Mouse (Mus musculus) E14TG2a.4 (cell line): Measurements from ENCODE around the gene Sat1.

Source experiments
- H3K27me3 ChIP-seq: 2 replicates; pipeline ENCODE4 v1.6.1; 2014; ENCODE audit warnings: low read length, control low read depth; ENCODE audit not compliant: insufficient read depth
- H3K36me3 ChIP-seq: 2 replicates; pipeline ENCODE4 v1.6.1; 2014; ENCODE audit warnings: low read length, control low read depth; ENCODE audit not compliant: insufficient read depth
- H3K4me1 ChIP-seq: replicated peaks from 2 replicates; pipeline ENCODE4 v1.6.1; 2014; ENCODE audit warnings: low read depth, low read length, control low read depth
- H3K4me3 ChIP-seq: replicated peaks from 2 replicates; pipeline ENCODE4 v1.5.1; 2014; ENCODE audit warnings: mild to moderate bottlenecking, low read length
- H3K9me3 ChIP-seq: 2 replicates; pipeline ENCODE4 v1.6.1; 2014; ENCODE audit warnings: low read length, control low read depth
- CTCF ChIP-seq: conservative IDR thresholded peaks from 2 replicates; pipeline ENCODE4 v1.5.1; 2014; ENCODE audit warnings: low read length
- NANOG ChIP-seq: IDR thresholded peaks from 2 replicates; pipeline ENCODE4 v1.6.1; 2014; ENCODE audit warnings: borderline replicate concordance, low read length, mixed read lengths
- POU5F1 ChIP-seq: IDR thresholded peaks from 2 replicates; pipeline ENCODE4 v1.6.1; 2014; ENCODE audit warnings: low read length, borderline replicate concordance

Sat1 gene

GRCm38 (mm10) chrX:155202406-155203305, 13.6 kb downstream of the Sat1 start:
- Histone ChIP-seq H3K36me3 (no peaks in the 10 kb centered on the region), H3K4me3 (no peak overlapping the region), H3K4me1 (no peaks in the 10 kb centered on the region), H3K27me3 (no peaks in the 10 kb centered on the region), H3K9me3 (no peaks in the 10 kb centered on the region)
- TF ChIP-seq NANOG (no peak), POU5F1 (no peak), CTCF (no peak)

- Histone ChIP-seq H3K27me3 (no peaks in the 10 kb centered on the region), H3K4me3 (no peak overlapping the region), H3K36me3 (no peaks in the 10 kb centered on the region), H3K9me3 (no peaks in the 10 kb centered on the region), H3K4me1 (no peaks in the 10 kb centered on the region)
- no peak for TF ChIP-seq CTCF
These were observed 14.4 kb downstream of the Sat1 start for GRCm38 (mm10) chrX:155201799-155202198.

- H3K36me3 ChIP-seq: no peaks in the 10 kb centered on the region
- no peaks in the 10 kb centered on the region for H3K9me3 ChIP-seq
- H3K4me3 ChIP-seq: no peak overlapping the region
- no peaks in the 10 kb centered on the region for H3K27me3 ChIP-seq
- H3K4me1 ChIP-seq: no peaks in the 10 kb centered on the region; the same call in 1 of the 2 replicates
- TF ChIP-seq POU5F1 (no peak), NANOG (no peak), CTCF (no peak)
These were observed 21.3 kb downstream of the Sat1 start for GRCm38 (mm10) chrX:155194979-155195378.

- H3K36me3 ChIP-seq: no peaks in the 10 kb centered on the region
- H3K27me3 ChIP-seq: no peaks in the 10 kb centered on the region
- TF ChIP-seq NANOG: no peak
- no peak for TF ChIP-seq POU5F1
- TF ChIP-seq CTCF: no peak
- H3K4me1 ChIP-seq: no peaks in the 10 kb centered on the region; the same call in 1 of the 2 replicates
- no peaks in the 10 kb centered on the region for H3K9me3 ChIP-seq
- H3K4me3 ChIP-seq: no peak overlapping the region
These were observed 22.4 kb downstream of the Sat1 start for GRCm38 (mm10) chrX:155193732-155194443.

- H3K4me1 ChIP-seq: no peaks in the 10 kb centered on the region; the same call in 1 of the 2 replicates
- no peaks in the 10 kb centered on the region for H3K9me3 ChIP-seq
- no peaks in the 10 kb centered on the region for H3K27me3 ChIP-seq
- TF ChIP-seq POU5F1 (no peak), CTCF (no peak), NANOG (no peak)
- H3K36me3 ChIP-seq: no peaks in the 10 kb centered on the region
- H3K4me3 ChIP-seq: no peak overlapping the region
These were observed 24.3 kb downstream of the Sat1 start for GRCm38 (mm10) chrX:155191941-155192340.

GRCm38 (mm10) chrX:155177640-155178039, 38.6 kb downstream of the Sat1 start:
- Histone ChIP-seq H3K36me3 (no peaks in the 10 kb centered on the region), H3K27me3 (no peaks in the 10 kb centered on the region), H3K4me1 (no peaks in the 10 kb centered on the region), H3K4me3 (no peak overlapping the region), H3K9me3 (no peaks in the 10 kb centered on the region)
- TF ChIP-seq NANOG (no peak), POU5F1 (no peak), CTCF (no peak)

GRCm38 (mm10) chrX:155177230-155177629, 39.0 kb downstream of the Sat1 start:
- no peaks in the 10 kb centered on the region for H3K27me3 ChIP-seq
- no peaks in the 10 kb centered on the region for H3K9me3 ChIP-seq
- H3K36me3 ChIP-seq: no peaks in the 10 kb centered on the region
- no peaks in the 10 kb centered on the region for H3K4me1 ChIP-seq
- no peak for TF ChIP-seq POU5F1
- TF ChIP-seq NANOG: no peak
- no peak for TF ChIP-seq CTCF
- H3K4me3 ChIP-seq: no peak overlapping the region

GRCm38 (mm10) chrX:155175568-155175967, 40.7 kb downstream of the Sat1 start:
- Histone ChIP-seq H3K36me3 (no peaks in the 10 kb centered on the region), H3K9me3 (no peaks in the 10 kb centered on the region), H3K4me3 (no peak overlapping the region), H3K4me1 (no peaks in the 10 kb centered on the region), H3K27me3 (no peaks in the 10 kb centered on the region)
- TF ChIP-seq NANOG (no peak), POU5F1 (no peak)

- Histone ChIP-seq H3K27me3 (no peaks in the 10 kb centered on the region), H3K4me1 (no peaks in the 10 kb centered on the region), H3K9me3 (no peaks in the 10 kb centered on the region), H3K4me3 (no peak overlapping the region), H3K36me3 (no peaks in the 10 kb centered on the region)
- TF ChIP-seq POU5F1 (no peak), CTCF (no peak), NANOG (no peak)
These were observed 43.9 kb downstream of the Sat1 start for GRCm38 (mm10) chrX:155172310-155172709.
